Mouse (Mus musculus) lung, postnatal 0 days (tissue): ENCODE measurements around the gene Tnr.

Experiments used
- CTCF ChIP-seq: IDR thresholded peaks from 2 replicates; pipeline ENCODE4 v1.5.1; 2016; ENCODE audit warnings: antibody characterized with exemption, mild to moderate bottlenecking
- EP300 ChIP-seq: IDR thresholded peaks from 2 replicates; pipeline ENCODE4 v1.6.1; 2016; ENCODE audit warnings: antibody characterized with exemption, mild to moderate bottlenecking, control low read depth

DNA sequence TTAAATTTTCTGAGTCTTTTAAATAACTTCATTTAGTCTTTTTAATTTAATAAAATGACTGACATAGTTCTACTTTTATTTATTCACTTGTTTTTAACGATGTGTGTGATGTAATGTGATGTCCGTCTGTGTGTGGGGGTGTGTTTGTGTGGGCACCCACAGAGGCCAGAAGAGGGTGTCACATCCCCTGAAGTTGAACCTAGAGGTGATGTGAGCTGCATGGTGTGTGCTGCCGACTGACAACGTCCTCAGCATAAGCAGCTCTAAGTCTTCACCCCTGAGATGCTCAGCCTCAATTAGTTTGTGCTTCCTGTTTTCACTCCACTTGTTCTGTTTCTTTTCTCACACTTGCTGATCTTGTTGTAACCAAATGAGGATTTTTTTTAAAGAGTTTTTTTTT, 439.8 kb downstream of the Tnr start:
- TF ChIP-seq CTCF (no peak), EP300 (no peak)
